Mouse (Mus musculus) gastrocnemius, postnatal 10 days (tissue): ENCODE measurements at regions not wholly inside any gene's neighbourhood (a gene's known extent, or its start where the extent isn't known, plus 50 kb on each side); places are given as distances from the start of the nearest gene placed in this dataset.

Experiments used
- DNase-seq: peaks from one replicate; pipeline ENCODE4 v3.0.0; 2021; ENCODE audit warnings: mixed read lengths

- peak; percentile 12 for DNase-seq
Observed at GRCm38 (mm10) chr8:27677143-27678106, 230.0 kb downstream of the Poteg start.

- no peak for DNase-seq
Observed at GRCm38 (mm10) chr8:27679164-27679563, 231.7 kb downstream of the Poteg start.

- no peak for DNase-seq
Observed at GRCm38 (mm10) chr8:27721988-27722387, 274.5 kb downstream of the Poteg start.

GRCm38 (mm10) chr8:27770296-27770695 is 322.8 kb downstream of the Poteg start:
- DNase-seq: no peak

- no peak for DNase-seq
Observed at GRCm38 (mm10) chr8:27770803-27771202, 323.3 kb downstream of the Poteg start.

- no peak for DNase-seq
Observed at GRCm38 (mm10) chr8:27771250-27771649, 323.8 kb downstream of the Poteg start.

- no peak for DNase-seq
Observed at GRCm38 (mm10) chr8:27778982-27779381, 331.5 kb downstream of the Poteg start.
